Mouse (Mus musculus) thymus, postnatal 36 days (tissue): ENCODE data around the gene Ccdc80.

Experiments used
- DNase-seq, 2 experiments: peaks; one replicate each; pipeline ENCODE4 v3.0.0; 2022; ENCODE audit warnings: mixed read lengths in 2 of 2

The Ccdc80 gene

DNA sequence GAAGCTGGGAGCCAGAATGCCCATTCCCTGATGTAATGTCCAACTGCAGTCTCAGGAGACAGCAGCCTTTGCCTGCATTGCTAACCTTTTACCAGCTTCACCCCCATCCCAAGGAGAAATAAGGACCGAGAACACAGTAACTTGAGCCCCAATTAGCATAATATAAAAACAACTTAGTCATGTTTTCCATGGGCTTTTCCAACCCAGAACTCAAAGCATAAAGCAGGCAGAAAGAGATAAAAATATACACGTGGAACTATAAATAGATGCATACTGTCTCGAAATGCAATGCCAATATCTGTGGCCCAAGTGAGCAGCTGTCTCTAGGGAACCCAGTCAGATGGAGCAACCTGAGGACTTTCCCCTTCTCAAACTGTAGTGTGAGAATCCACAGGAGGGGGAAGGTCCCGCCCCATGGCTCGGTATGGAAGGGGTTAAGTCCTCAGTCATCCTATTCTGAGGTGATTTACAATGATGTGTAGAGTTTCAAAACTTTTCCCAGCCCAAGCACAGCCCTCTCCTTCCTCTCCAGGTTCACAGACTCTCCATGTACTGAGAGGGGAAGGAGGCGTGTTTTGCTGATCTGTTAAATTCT lies at the start of gene Ccdc80:
Gene Ccdc80 (plus strand): TSS at position 266 of the 595 bp plus-strand sequence.
- no peak for DNase-seq

DNA sequence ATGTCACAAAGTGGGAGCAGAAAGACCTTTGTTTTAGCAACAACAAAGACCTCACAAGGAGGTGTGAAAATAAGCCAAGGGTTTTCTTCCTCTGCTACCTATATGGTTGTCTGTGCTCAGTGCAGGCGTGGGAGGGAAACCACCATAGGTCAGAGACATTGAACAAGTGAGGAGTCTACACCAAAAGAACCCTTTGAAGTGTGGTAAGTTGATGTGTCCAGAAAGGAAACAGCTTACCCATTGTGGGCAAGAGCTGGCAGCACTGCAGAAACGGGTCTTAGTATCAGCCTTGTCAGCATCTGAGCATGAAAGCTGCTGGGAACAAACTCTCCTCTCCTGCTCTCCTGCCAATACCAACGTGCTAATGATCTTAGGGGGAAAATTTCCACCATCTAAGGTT lies 48.4 kb upstream of the Ccdc80 start:
- DNase-seq, result peak; percentile 13 to 27

DNA sequence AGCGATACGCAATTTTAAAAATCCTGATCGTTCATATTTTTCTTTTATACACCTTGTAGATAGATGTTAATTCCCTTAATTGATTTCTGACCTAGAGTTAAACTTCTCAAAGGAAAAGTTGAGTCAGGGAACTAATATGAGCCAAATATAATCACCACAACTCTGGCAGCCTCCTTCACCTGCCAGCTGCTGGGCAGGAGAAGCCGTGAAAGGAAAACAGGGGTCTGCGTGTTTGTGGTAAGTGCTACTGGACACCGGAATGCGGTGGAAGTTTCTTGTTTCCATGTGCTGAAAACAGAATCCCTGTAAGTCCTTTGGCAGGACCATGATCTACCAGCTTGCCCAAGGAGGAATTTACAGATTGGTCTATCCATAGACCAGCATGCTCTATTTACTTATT lies 36.0 kb upstream of the Ccdc80 start:
- DNase-seq, result no peak

DNA sequence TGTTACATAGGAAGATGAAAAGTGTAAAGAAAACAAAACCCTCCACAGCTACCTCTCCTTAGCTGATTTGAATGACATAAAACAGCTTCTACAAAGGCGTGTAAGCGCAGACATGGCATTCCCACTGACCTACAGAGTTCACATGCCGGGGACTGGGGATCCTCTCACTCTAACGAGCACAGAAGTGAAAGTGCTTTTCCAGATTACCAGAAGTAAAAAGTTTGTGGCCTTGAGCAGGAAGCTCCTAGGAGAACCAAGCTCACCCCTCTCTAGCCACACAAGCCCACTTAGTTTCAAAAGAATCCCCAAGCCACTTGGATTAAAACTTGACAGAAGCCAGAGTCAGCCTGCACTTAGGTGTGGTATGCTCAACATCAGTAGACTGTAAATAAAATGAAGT lies 35.3 kb upstream of the Ccdc80 start:
- no peak for DNase-seq

DNA sequence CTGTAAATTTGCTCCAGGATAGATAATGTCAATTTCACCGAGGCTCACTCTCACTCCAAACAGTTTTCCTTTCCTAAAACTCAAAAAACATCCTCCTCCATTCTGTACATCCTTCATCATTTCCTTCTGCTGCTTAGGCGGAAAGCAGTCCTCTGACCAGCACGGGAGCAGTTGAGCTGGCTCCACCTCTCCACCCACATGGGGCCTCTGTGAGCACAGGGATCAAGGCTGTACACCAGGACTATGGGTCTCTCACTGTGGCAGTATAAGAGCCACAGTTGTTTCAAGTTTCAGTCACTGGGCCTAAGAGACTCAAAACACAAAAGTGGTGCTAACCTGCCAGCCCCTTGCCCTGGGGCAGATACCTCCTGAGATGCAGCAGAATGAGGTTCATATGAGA lies 32.1 kb upstream of the Ccdc80 start:
- no peak for DNase-seq

DNA sequence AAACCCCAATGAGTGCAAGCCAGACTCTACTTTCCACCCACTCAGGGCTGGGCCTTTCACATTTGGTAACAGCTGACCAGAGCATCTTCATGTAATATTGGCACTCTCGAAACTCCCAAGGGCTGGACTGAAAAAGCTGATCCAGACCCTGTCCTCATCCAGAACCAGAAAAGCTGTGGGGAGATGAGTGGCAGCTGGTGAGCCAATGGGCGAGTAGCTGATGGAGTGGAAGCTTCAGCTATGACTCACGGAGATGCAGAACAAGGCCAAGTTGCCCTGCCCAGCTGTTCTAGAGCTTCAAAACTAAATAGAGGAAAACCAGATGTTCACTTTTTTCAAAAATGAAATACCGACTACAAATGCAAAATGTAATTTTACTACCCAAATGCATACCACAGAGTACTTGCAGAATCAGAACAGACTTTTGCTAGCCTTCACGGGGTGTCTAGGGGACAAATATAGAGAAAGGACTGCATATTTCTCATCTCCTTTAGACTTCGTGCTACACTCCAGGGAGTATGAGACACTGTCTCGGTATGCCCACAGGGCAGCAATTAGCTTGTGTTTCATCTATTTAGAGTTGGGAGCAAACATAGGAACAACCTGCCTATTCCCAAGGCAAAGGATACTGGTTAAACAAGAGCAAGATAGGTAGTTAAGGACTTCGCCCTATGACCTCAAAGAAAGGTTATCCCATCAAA lies 22.7 kb upstream of the Ccdc80 start:
- DNase-seq, result no peak

DNA sequence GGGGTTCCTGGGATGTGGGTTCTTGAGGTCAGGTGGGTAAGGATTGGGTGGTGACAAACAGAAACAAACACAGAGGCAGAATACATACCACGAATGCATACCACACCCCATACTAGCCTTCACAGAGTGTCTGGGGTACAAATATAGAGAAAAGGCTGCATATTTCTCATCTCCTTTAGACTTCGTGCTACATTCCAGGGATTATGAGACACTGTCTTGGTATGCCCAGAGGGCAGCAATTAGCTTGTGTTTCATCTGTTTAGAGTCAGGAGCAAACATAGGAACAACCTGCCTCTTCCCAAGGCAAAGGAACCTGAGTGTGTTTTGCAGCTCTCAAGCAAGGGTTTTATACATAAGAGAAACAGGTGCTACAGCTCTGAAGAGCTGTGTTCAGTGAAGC lies 21.8 kb upstream of the Ccdc80 start:
- no peak for DNase-seq

DNA sequence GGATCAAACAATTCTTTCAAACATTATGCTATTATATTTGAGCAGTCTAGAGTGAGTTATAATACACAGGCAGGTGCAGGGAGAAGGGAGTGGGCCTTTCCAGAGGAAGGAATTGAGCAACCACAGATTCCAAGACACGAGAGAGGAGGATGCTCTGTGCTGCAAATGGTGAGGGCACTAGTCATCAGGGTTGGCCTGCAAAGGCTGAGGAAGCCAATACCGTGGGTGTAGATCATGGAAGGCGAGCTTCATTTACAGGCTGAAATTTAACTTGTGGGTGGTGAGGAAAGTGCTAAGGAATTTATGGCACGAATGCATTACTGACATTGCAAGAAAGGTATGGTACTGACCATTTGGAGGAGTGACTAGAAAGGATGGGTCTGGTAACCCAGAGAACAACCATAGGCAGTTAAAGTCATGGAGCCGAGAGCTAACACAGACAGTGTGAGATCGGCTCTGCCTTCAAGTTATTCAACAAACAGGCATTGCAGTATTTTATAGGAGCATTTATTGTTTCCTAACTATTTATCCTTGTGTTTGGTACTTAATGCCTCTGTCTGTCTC lies 15.6 kb upstream of the Ccdc80 start:
- DNase-seq, result no peak

DNA sequence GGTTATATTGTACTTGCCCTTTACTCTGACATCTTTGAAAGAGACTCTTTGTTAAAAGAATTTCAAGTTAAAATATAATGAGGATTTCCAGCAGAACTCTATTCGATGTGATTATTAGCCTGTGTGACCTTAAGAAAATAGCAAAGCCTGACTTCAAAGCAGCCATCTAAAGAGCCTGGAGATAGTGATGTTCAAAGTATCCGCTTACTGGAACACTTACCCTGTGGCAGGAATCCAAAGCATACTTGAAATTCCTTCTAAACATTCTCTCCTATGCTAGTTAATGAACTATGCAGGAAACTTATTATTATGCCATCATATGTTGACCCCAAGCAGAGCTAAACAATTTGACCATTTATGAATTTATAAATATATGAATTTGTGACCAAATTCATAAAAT lies 13.9 kb upstream of the Ccdc80 start:
- DNase-seq, result no peak

DNA sequence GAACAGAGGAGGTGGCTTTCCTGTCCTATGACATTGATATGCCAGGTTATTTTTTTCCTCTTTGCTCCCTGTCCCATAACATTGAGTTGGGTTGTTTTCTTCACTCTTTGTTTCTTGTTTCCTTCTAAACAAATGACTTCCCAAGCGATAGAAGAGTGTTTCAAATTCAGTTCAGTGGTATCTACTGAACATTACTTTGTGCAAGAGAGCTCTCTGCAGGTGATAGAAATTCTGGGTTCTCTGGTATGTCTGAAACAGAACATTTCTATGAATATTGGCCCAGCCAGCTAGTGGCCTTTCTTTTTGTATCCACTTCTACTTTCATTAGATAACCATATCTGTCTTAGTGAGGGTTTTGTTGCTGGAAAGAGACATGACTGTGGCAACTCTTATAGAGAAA lies 4.4 kb upstream of the Ccdc80 start:
- DNase-seq, result no peak

DNA sequence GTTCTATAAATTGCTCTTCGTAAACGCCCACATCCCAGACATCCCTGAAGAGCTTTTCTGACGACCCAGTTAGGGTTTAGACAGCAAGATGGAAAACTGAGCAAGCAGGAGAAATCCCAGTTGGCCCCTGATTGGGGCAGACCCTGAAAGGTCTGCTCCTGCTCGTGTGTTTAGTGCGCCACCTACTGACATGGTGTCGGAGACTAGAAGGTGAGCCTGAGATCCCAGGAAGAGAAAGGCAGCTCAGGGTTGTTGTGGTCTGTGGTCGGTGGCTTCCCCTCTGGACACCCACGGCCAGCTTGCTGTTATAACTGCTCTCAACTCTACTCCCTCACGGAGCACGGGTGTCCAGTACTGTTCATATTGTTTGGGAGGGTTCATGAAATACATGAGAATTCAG lies 3.2 kb upstream of the Ccdc80 start:
- DNase-seq, result peak; percentile 65 to 72

DNA sequence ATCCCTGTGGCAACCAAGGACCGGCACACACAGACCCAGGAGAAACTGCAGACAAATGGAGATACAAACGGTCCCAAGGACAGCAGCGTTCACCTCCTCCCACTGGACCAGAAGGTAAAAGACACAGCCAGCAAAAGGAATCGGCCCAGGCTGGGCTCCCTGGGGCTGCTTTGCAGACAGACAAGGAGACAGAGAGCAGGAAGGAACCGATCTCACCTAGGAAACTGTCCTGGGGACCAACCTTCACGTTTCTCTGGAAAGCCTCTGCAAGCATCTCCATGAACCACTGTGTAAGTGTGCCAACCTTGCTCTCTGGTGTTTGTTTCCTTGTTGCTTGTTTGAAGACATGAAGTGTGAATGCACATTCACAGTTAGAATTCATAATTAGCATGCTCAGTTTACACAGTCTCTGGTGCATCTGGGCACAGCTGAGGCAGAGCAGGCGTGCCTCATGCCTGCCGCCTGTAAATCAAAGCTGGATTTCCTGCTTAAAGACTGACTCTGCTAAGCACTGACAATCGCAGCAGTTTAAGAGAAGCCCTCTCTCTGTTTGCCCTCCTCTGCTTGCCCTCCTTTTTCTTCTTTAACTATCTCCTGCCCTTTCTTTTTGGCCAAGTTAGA lies 1.0 kb downstream of the Ccdc80 start:
- no peak for DNase-seq

DNA sequence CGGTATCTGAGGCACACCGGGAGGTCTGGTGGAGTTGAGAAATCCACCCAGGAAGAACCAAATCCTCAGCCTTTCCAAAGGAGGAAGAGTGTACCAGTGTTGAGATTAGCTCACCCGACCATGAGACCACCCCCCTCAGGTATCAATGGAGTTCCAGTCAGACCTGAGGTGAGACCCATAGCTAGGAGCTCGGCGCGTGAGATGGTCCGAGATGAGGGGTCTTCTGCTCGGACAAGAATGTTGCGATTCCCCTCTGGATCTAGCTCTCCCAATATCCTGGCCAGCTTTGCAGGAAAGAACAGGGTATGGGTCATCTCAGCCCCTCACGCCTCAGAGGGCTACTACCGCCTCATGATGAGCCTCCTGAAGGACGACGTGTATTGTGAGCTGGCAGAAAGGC lies 1.8 kb downstream of the Ccdc80 start:
- DNase-seq, result no peak

DNA sequence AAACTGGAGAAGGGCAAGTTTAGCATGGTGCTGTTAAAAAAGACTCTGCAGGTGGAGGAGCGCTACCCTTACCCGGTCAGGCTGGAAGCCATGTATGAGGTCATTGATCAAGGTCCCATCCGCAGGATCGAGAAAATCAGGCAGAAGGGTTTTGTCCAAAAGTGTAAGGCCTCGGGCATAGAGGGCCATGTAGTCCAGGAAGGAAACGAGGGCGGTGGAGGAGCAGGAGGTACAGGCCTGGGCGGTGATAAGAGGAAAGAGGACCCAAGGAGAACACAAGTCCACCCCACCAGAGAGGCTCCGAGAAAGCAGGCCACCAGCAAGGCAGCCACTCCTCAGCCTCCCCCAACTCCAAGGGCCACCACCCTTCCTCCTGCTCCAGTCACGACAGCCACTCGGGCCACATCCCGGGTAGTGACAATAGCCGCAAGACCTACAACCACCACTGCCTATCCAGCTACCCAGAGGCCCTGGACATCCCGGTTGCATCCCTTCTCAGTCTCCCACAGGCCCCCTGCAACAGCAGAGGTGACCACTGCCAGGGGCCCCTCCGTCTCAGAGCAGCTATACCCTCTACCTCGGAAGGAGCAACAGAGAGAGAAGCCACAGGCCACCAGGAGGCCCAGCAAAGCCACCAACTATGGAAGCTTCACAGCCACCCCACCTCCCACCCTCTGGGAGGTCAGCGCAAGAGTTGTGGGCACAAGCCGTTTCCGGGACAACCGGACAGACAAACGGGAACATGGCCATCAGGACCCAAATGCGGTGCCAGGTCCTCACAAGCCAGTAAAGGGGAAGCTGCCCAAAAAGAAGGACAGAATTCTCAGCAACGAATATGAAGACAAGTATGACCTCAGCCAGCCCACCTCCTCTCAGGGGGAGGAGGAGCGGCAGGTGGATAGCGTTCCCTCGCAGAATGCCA lies 2.6 kb downstream of the Ccdc80 start:
- DNase-seq, result no peak

DNA sequence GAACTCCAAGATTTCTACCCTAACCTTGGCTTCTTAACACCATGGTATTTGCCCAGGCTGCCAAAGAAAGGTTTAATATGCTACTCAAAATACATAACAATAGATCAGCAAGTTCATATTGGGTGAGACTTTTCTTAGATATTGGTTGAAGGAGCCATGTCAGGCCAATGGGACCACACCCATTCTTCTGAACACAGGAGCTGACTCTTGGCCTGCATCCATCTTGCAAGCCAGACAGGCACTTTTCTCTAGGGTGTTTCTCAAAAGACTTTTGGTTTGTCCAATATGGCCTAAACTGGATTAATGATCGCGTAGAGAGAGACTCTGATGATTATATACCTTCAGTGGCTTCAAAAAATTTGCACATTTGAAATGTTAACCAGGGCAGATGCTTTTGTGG lies 4.3 kb downstream of the Ccdc80 start:
- no peak for DNase-seq

DNA sequence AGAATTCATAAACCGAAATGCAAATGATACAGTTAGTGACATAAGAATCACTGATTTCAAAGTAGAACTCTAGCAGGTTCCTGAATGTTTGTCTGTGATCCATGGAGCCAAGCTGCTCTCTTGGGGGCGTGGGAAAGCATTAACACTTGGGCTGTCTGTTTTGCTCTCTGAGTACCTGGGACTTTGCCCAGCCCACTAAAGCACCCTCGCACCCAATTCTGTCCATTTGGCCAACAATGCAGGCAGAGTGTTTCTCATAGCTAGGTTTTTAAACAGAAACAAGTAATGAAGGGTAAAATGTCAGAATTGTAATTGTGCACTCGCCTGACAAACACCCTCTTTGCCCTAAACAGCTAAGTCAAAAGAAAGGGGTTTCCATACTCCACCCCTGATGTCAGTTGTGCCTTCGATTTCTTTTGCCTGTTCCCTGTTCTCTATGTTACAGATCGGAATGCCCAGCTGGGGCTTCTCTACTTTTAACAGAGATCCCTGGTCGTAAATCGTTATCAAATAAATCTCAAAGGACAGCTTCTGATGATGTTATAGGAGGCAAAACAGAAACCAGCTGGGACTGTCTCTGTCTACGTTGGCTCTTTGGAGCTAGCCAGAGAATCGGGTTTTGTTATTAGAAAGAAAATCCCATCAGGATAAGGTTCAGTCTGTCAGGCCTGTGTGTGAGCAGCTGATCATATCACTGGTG lies 5.1 kb downstream of the Ccdc80 start:
- no peak for DNase-seq

DNA sequence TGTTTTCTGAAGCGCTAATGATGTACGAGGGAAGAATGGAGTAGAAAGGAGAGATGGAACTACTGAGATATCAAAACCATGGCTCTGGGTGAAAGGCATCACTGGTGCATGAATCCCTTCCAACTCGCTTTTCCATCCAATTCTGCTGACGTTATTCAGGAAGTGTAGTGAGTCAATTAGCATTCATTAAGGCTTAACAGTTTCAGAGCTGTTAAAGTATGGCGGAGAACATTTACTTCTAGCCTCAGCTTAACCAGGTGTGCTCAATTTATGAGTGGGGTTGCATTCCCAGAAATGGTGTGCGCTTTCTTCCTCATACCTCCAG lies 5.6 kb downstream of the Ccdc80 start:
- DNase-seq, result no peak

DNA sequence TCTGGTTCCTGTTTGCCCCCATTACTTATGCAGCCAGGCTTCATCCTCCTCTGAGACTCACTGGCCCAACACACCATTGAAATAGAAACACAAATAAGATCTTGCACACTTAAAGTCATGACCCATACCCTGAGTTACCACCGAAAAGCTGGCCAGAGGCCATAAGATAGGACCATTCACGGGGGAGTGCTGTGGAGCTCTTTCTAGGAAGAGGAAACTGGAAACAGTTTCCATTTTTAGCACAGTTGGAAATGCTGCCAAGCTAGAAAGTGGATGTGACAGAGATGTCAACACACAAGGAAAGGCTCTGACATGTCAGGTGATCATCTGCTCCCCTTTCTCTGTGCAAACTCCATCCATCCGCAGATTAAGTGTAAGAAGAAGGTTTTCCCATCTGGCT lies 7.7 kb downstream of the Ccdc80 start:
- no peak for DNase-seq

DNA sequence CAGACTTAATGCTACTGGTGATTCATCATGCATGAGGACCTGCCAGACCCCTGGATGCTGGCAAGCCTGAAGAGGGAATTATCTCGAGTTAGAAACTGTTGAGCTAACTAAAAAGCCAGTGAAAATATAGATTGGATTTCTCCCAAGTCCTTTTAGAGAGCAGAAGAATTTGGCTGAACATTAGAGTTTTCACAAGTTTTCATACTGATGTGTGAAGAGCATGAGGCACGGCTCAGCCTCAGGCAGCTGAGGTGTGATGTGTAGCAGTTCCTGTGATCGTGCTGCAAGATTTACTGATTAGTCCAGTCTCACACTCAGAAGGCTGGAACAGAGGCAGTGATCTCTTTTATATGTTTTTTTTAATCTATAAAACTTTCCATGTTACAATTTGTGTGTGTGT lies 11.8 kb downstream of the Ccdc80 start:
- DNase-seq, result no peak

DNA sequence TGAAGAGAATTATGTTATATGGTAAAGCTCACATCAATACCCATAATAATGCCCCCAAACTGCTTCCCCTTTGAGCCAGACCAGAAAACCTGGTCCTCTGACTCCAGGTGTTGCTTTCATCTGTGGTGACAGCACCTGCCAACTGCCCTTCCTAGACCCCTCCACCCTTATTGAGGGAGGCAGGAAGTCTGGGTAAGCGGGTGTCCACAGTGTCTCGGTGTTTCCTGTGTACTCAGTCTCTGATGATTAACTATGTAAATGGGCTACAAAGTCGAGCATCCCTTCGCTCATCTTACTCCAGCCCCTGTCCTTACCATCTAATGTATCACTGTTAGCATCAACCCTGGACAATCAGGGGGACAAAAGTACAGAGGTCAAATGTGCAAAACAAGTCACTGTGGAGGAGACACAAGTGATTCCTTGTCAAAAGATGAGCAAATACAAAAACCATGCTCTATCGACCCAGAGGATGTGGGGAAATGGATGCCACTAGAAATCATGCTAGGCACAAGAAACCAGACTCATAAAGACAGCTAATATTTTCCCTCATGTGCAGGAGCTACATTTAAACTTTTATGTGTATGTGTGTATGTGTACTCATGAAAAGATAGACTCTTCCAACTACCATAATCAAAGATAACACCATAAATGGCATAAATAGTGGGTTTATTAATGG lies 15.1 kb downstream of the Ccdc80 start:
- DNase-seq, result peak; percentile 9 to 27

DNA sequence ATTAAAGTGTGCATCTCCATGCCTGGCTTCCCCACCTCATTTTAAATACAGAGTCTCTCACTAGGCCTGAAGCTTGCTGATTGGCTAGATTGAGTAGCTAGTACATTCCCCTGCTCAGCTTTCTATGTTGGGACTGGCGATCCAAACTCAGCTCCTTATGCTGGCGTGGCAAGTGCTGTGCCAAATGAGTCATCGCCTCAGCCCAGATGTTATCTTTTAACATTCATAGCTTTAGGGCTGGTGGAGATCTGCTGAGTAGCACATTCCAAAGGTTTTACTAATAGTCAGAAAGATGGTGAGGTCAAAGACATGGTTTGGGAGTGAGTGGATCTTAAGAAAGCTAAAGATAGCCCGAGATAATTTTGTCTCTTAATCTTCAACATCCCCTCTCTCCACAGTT lies 17.3 kb downstream of the Ccdc80 start:
- no peak for DNase-seq

DNA sequence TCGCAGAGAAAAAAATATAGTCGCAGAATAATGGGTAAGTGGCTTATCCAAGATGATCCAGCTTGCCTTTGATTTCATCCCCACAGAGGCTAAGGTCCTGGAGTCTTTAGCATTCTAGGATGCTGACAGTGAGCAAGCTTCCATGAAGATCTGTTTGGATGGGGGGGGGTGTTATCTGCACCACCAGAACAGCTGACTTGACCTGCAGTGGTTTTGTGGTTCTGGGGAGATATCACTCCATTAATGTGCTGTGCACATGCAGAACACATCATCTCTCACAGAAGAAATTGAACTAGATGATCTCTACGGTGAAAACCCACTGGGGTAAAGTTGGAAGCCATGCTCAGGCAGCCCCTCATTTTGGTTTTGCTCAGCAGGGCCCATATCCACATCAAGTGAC lies 24.0 kb downstream of the Ccdc80 start:
- no peak for DNase-seq
